Mouse (Mus musculus): ENCODE results near the gene Naaladl1.

Naaladl1 gene

GRCm38 (mm10) chr19:6105586-6105985 lies at the start of gene Naaladl1:
TSS of gene Naaladl1 (plus strand) at chr19:6105782.
- DNase-seq (ENCODE audit: low spot score in 2 of 2), result no peak

- DNase-seq (ENCODE audit: low spot score in 2 of 2), result no peak
These were observed 48.9 kb upstream of the Naaladl1 start for GRCm38 (mm10) chr19:6056696-6057095.

GRCm38 (mm10) chr19:6057313-6058096 lies 48.1 kb upstream of the Naaladl1 start, which contains the start of the genes Mrpl49 and Fau:
TSS of gene Mrpl49 (minus strand) at chr19:6057785.
TSS of gene Fau (plus strand) at chr19:6057844.
- peak; percentile 95 to 98 for DNase-seq (ENCODE audit: low spot score in 2 of 2)

- DNase-seq (ENCODE audit: low spot score in 2 of 2), result no peak
These were observed 47.1 kb upstream of the Naaladl1 start for GRCm38 (mm10) chr19:6058513-6058912.

- no peak for DNase-seq (ENCODE audit: low spot score in 2 of 2)
These were observed 46.6 kb upstream of the Naaladl1 start for GRCm38 (mm10) chr19:6058966-6059365.

GRCm38 (mm10) chr19:6061021-6061533 lies 44.5 kb upstream of the Naaladl1 start, which contains the start of gene Znhit2:
TSS of gene Znhit2 (plus strand) at chr19:6061192.
- DNase-seq (ENCODE audit: low spot score in 2 of 2), result peak; percentile 84 to 90

- no peak for DNase-seq (ENCODE audit: low spot score in 2 of 2)
These were observed 43.8 kb upstream of the Naaladl1 start for GRCm38 (mm10) chr19:6061641-6062302.

GRCm38 (mm10) chr19:6062418-6062817 lies 43.2 kb upstream of the Naaladl1 start:
- DNase-seq (ENCODE audit: low spot score in 2 of 2), result no peak

GRCm38 (mm10) chr19:6063081-6063480 lies 42.5 kb upstream of the Naaladl1 start:
- no peak for DNase-seq (ENCODE audit: low spot score in 2 of 2)

- DNase-seq (ENCODE audit: low spot score in 2 of 2), result no peak
These were observed 39.0 kb upstream of the Naaladl1 start for GRCm38 (mm10) chr19:6066571-6066970.

- peak; percentile 70 to 74 for DNase-seq (ENCODE audit: low spot score in 2 of 2)
These were observed 38.4 kb upstream of the Naaladl1 start for GRCm38 (mm10) chr19:6067011-6067723.

- peak; percentile 69 to 77 for DNase-seq (ENCODE audit: low spot score in 2 of 2)
These were observed 37.7 kb upstream of the Naaladl1 start, which contains the start of gene Tm7sf2 for GRCm38 (mm10) chr19:6067724-6068415. TSS of gene Tm7sf2 (minus strand) at chr19:6068373.

- no peak for DNase-seq (ENCODE audit: low spot score in 2 of 2)
These were observed 36.6 kb upstream of the Naaladl1 start for GRCm38 (mm10) chr19:6068951-6069350.

GRCm38 (mm10) chr19:6069851-6070250 lies 35.7 kb upstream of the Naaladl1 start:
- no peak for DNase-seq (ENCODE audit: low spot score in 2 of 2)

- no peak for DNase-seq (ENCODE audit: low spot score in 2 of 2)
These were observed 34.9 kb upstream of the Naaladl1 start for GRCm38 (mm10) chr19:6070571-6071250.

GRCm38 (mm10) chr19:6071261-6071660 lies 34.3 kb upstream of the Naaladl1 start:
- no peak for DNase-seq (ENCODE audit: low spot score in 2 of 2)

GRCm38 (mm10) chr19:6073889-6074288 lies 31.7 kb upstream of the Naaladl1 start:
- no peak for DNase-seq (ENCODE audit: low spot score in 2 of 2)

- peak; percentile 73 to 85 for DNase-seq (ENCODE audit: low spot score in 2 of 2)
These were observed 28.8 kb upstream of the Naaladl1 start, which contains the start of gene Vps51 for GRCm38 (mm10) chr19:6076564-6077393. TSS of gene Vps51 (minus strand) at chr19:6077231.

GRCm38 (mm10) chr19:6079983-6080480 lies 25.6 kb upstream of the Naaladl1 start, which contains the start of gene Tmem262:
TSS of gene Tmem262 (plus strand) at chr19:6080033.
- DNase-seq (ENCODE audit: low spot score in 2 of 2), result no peak
